Mouse (Mus musculus): ENCODE measurements at regions not wholly inside any gene's neighbourhood (a gene's known extent, or its start where the extent isn't known, plus 50 kb on each side); places are given as distances from the start of the nearest gene placed in this dataset.

GRCm38 (mm10) chr5:43137777-43138176, 95.2 kb upstream of the Cpeb2 start:
- H3K9ac ChIP-seq (replicated peaks; ENCODE audit: low read length), result no peak overlapping the region
- H3K27me3 ChIP-seq (ENCODE audit: control insufficient read depth, insufficient read depth, low read length), result no peaks in the 10 kb centered on the region
- H3K36me3 ChIP-seq (replicated peaks; ENCODE audit: control insufficient read depth, insufficient read depth, low read depth, low read length), result no peaks in the 10 kb centered on the region
- WGBS, result 83% methylated on average over 5 of the region's 5 CpGs
- H3K4me1 ChIP-seq (ENCODE audit: control insufficient read depth, insufficient read depth, low read length), result no peaks in the 10 kb centered on the region
- no peaks in the 10 kb centered on the region for H3K9me3 ChIP-seq (replicated peaks; ENCODE audit: control insufficient read depth, low read length)
- H3K4me3 ChIP-seq (ENCODE audit: low read depth, low read length), result no peak overlapping the region
- no peak for DNase-seq (ENCODE audit: low spot score)
- no peak overlapping the region for H3K27ac ChIP-seq (replicated peaks; ENCODE audit: low read depth, low read length)
- no peak for ATAC-seq (replicated peaks; ENCODE audit: insufficient number of reproducible peaks, low FRiP score, low TSS enrichment, low read depth)
- H3K4me2 ChIP-seq (ENCODE audit: low read depth, low read length), result no peak overlapping the region

- H3K36me3 ChIP-seq (replicated peaks; ENCODE audit: control insufficient read depth, insufficient read depth, low read depth, low read length), result no peaks in the 10 kb centered on the region
- no peak overlapping the region for H3K4me2 ChIP-seq (ENCODE audit: low read depth, low read length)
- no peak overlapping the region for H3K27ac ChIP-seq (replicated peaks; ENCODE audit: low read depth, low read length)
- no peak for ATAC-seq (replicated peaks; ENCODE audit: insufficient number of reproducible peaks, low FRiP score, low TSS enrichment, low read depth)
- H3K4me1 ChIP-seq (ENCODE audit: control insufficient read depth, insufficient read depth, low read length), result no peaks in the 10 kb centered on the region
- no peaks in the 10 kb centered on the region for H3K9me3 ChIP-seq (replicated peaks; ENCODE audit: control insufficient read depth, low read length)
- no peak for DNase-seq (ENCODE audit: low spot score)
- H3K4me3 ChIP-seq (ENCODE audit: low read depth, low read length), result no peak overlapping the region
- no peak overlapping the region for H3K9ac ChIP-seq (replicated peaks; ENCODE audit: low read length)
- no peaks in the 10 kb centered on the region for H3K27me3 ChIP-seq (ENCODE audit: control insufficient read depth, insufficient read depth, low read length)
- WGBS, result 87% methylated on average over 4 of the region's 4 CpGs
Measured at GRCm38 (mm10) chr5:43138931-43139486, 94.0 kb upstream of the Cpeb2 start.

GRCm38 (mm10) chr5:43139813-43140212, 93.2 kb upstream of the Cpeb2 start:
- Histone ChIP-seq H3K36me3 (replicated peaks; ENCODE audit: control insufficient read depth, insufficient read depth, low read depth, low read length) (no peaks in the 10 kb centered on the region), H3K4me1 (ENCODE audit: control insufficient read depth, insufficient read depth, low read length) (no peaks in the 10 kb centered on the region), H3K9ac (replicated peaks; ENCODE audit: low read length) (no peak overlapping the region), H3K4me3 (ENCODE audit: low read depth, low read length) (no peak overlapping the region), H3K4me2 (ENCODE audit: low read depth, low read length) (no peak overlapping the region), H3K27ac (replicated peaks; ENCODE audit: low read depth, low read length) (no peak overlapping the region), H3K9me3 (replicated peaks; ENCODE audit: control insufficient read depth, low read length) (no peaks in the 10 kb centered on the region), H3K27me3 (ENCODE audit: control insufficient read depth, insufficient read depth, low read length) (no peaks in the 10 kb centered on the region)
- ATAC-seq (replicated peaks; ENCODE audit: insufficient number of reproducible peaks, low FRiP score, low TSS enrichment, low read depth) (no peak), DNase-seq (ENCODE audit: low spot score) (no peak)
- WGBS, result 81% methylated on average over 1 of the region's 1 CpGs

- H3K36me3 ChIP-seq (replicated peaks; ENCODE audit: control insufficient read depth, insufficient read depth, low read depth, low read length), result no peaks in the 10 kb centered on the region
- no peak overlapping the region for H3K27ac ChIP-seq (replicated peaks; ENCODE audit: low read depth, low read length)
- no peaks in the 10 kb centered on the region for H3K4me1 ChIP-seq (ENCODE audit: control insufficient read depth, insufficient read depth, low read length)
- H3K9ac ChIP-seq (replicated peaks; ENCODE audit: low read length), result no peak overlapping the region
- no peak for ATAC-seq (replicated peaks; ENCODE audit: insufficient number of reproducible peaks, low FRiP score, low TSS enrichment, low read depth)
- no peaks in the 10 kb centered on the region for H3K9me3 ChIP-seq (replicated peaks; ENCODE audit: control insufficient read depth, low read length)
- no peak overlapping the region for H3K4me3 ChIP-seq (ENCODE audit: low read depth, low read length)
- DNase-seq (ENCODE audit: low spot score), result no peak
- H3K27me3 ChIP-seq (ENCODE audit: control insufficient read depth, insufficient read depth, low read length), result no peaks in the 10 kb centered on the region
- 94% methylated on average over 6 of the region's 6 CpGs for WGBS
- H3K4me2 ChIP-seq (ENCODE audit: low read depth, low read length), result no peak overlapping the region
Measured at GRCm38 (mm10) chr5:43145939-43146338, 87.0 kb upstream of the Cpeb2 start.

GRCm38 (mm10) chr5:43146928-43147327, 86.0 kb upstream of the Cpeb2 start:
- H3K4me1 ChIP-seq (ENCODE audit: control insufficient read depth, insufficient read depth, low read length), result no peaks in the 10 kb centered on the region
- H3K27me3 ChIP-seq (ENCODE audit: control insufficient read depth, insufficient read depth, low read length), result no peaks in the 10 kb centered on the region
- H3K9ac ChIP-seq (replicated peaks; ENCODE audit: low read length), result no peak overlapping the region
- no peak overlapping the region for H3K4me2 ChIP-seq (ENCODE audit: low read depth, low read length)
- DNase-seq (ENCODE audit: low spot score) (no peak), ATAC-seq (replicated peaks; ENCODE audit: insufficient number of reproducible peaks, low FRiP score, low TSS enrichment, low read depth) (no peak)
- H3K9me3 ChIP-seq (replicated peaks; ENCODE audit: control insufficient read depth, low read length), result no peaks in the 10 kb centered on the region
- H3K36me3 ChIP-seq (replicated peaks; ENCODE audit: control insufficient read depth, insufficient read depth, low read depth, low read length), result no peaks in the 10 kb centered on the region
- no peak overlapping the region for H3K27ac ChIP-seq (replicated peaks; ENCODE audit: low read depth, low read length)
- 82% methylated on average over 2 of the region's 2 CpGs for WGBS
- no peak overlapping the region for H3K4me3 ChIP-seq (ENCODE audit: low read depth, low read length)

- ATAC-seq (replicated peaks; ENCODE audit: insufficient number of reproducible peaks, low FRiP score, low TSS enrichment, low read depth) (no peak), DNase-seq (ENCODE audit: low spot score) (no peak)
Measured at GRCm38 (mm10) chr5:43148486-43148885, 84.5 kb upstream of the Cpeb2 start.

GRCm38 (mm10) chr5:43149559-43149958, 83.4 kb upstream of the Cpeb2 start:
- Histone ChIP-seq H3K9ac (replicated peaks; ENCODE audit: low read length) (no peak overlapping the region), H3K4me1 (ENCODE audit: control insufficient read depth, insufficient read depth, low read length) (no peaks in the 10 kb centered on the region), H3K4me2 (ENCODE audit: low read depth, low read length) (no peak overlapping the region), H3K36me3 (replicated peaks; ENCODE audit: control insufficient read depth, insufficient read depth, low read depth, low read length) (no peaks in the 10 kb centered on the region), H3K27me3 (ENCODE audit: control insufficient read depth, insufficient read depth, low read length) (no peaks in the 10 kb centered on the region), H3K4me3 (ENCODE audit: low read depth, low read length) (no peak overlapping the region), H3K9me3 (replicated peaks; ENCODE audit: control insufficient read depth, low read length) (no peaks in the 10 kb centered on the region), H3K27ac (replicated peaks; ENCODE audit: low read depth, low read length) (no peak overlapping the region)
- 0 out of 2 replicates have a peak, but pooled peaks have one; percentile 39 for ATAC-seq (replicated peaks; ENCODE audit: insufficient number of reproducible peaks, low FRiP score, low TSS enrichment, low read depth)
- 33% methylated on average over 4 of the region's 4 CpGs for WGBS
- peak; percentile 28 for DNase-seq (ENCODE audit: low spot score)

More at GRCm38 (mm10) chr5:43148486-43148885, 84.5 kb upstream of the Cpeb2 start:
- no peak overlapping the region for H3K27ac ChIP-seq (replicated peaks; ENCODE audit: low read depth, low read length)
- H3K27me3 ChIP-seq (ENCODE audit: control insufficient read depth, insufficient read depth, low read length), result no peaks in the 10 kb centered on the region
- H3K9ac ChIP-seq (replicated peaks; ENCODE audit: low read length), result no peak overlapping the region
- no peaks in the 10 kb centered on the region for H3K4me1 ChIP-seq (ENCODE audit: control insufficient read depth, insufficient read depth, low read length)
- H3K4me3 ChIP-seq (ENCODE audit: low read depth, low read length), result no peak overlapping the region
- WGBS, result 59% methylated on average over 9 of the region's 9 CpGs
- H3K4me2 ChIP-seq (ENCODE audit: low read depth, low read length), result no peak overlapping the region
- no peaks in the 10 kb centered on the region for H3K9me3 ChIP-seq (replicated peaks; ENCODE audit: control insufficient read depth, low read length)
- H3K36me3 ChIP-seq (replicated peaks; ENCODE audit: control insufficient read depth, insufficient read depth, low read depth, low read length), result no peaks in the 10 kb centered on the region

- H3K4me1 ChIP-seq (ENCODE audit: control insufficient read depth, insufficient read depth, low read length), result no peaks in the 10 kb centered on the region
- DNase-seq (ENCODE audit: low spot score) (no peak), ATAC-seq (replicated peaks; ENCODE audit: insufficient number of reproducible peaks, low FRiP score, low TSS enrichment, low read depth) (no peak)
- H3K36me3 ChIP-seq (replicated peaks; ENCODE audit: control insufficient read depth, insufficient read depth, low read depth, low read length), result no peaks in the 10 kb centered on the region
- H3K4me3 ChIP-seq (ENCODE audit: low read depth, low read length), result no peak overlapping the region
- H3K27me3 ChIP-seq (ENCODE audit: control insufficient read depth, insufficient read depth, low read length), result no peaks in the 10 kb centered on the region
- H3K4me2 ChIP-seq (ENCODE audit: low read depth, low read length), result no peak overlapping the region
- H3K9me3 ChIP-seq (replicated peaks; ENCODE audit: control insufficient read depth, low read length), result no peaks in the 10 kb centered on the region
- WGBS, result 65% methylated on average over 3 of the region's 3 CpGs
- no peak overlapping the region for H3K27ac ChIP-seq (replicated peaks; ENCODE audit: low read depth, low read length)
- H3K9ac ChIP-seq (replicated peaks; ENCODE audit: low read length), result no peak overlapping the region
Measured at GRCm38 (mm10) chr5:43151099-43151774, 81.7 kb upstream of the Cpeb2 start.
